Mouse (Mus musculus) limb, embryonic 10.5 days (tissue): Measurements from ENCODE around the gene Exoc3l4. TPM values are rescaled to one million over a fixed set of nuclear protein-coding genes. Genes with fewer than 3 reads are reported as not detected.

ENCODE experiments used
- DNase-seq: peaks from one replicate; pipeline ENCODE4 v3.0.0-alpha.2; 2017; ENCODE audit warnings: low spot score
- H3K27ac ChIP-seq: fragments of 300-500 bp; sonication (generic); 2 replicates; pipeline ENCODE4 v1.5.1; 2016; ENCODE audit warnings: mild to moderate bottlenecking
- H3K27me3 ChIP-seq: fragments of 300-500 bp; sonication (generic); 2 replicates; pipeline ENCODE4 v1.6.1; 2016; ENCODE audit warnings: low read depth, mild to moderate bottlenecking; ENCODE audit not compliant: poor library complexity, severe bottlenecking
- H3K36me3 ChIP-seq: fragments of 300-500 bp; sonication (generic); 2 replicates; pipeline ENCODE4 v1.6.1; 2016; ENCODE audit warnings: mild to moderate bottlenecking, moderate library complexity
- H3K4me1 ChIP-seq: fragments of 300-500 bp; sonication (generic); 2 replicates; pipeline ENCODE4 v1.6.1; 2016
- H3K4me3 ChIP-seq: fragments of 300-500 bp; sonication (generic); 2 replicates; pipeline ENCODE4 v1.5.1; 2016; ENCODE audit warnings: mild to moderate bottlenecking, moderate library complexity
- H3K9me3 ChIP-seq: fragments of 300-500 bp; sonication (generic); replicated peaks from 2 replicates; pipeline ENCODE4 v1.6.1; 2016; ENCODE audit warnings: mild to moderate bottlenecking
- WGBS: fragments of 180-500 bp; shearing (Covaris S2); methylation state at CpG from one replicate; pipeline ENCODE4 v1.1.7; 2016; 5-methylcytosine and 5-hydroxymethylcytosine counted together
- polyA plus RNA-seq: library from polyadenylated mRNA; unstranded; fragments of >200 nt; fragmentation: Nextera tagmentation; extraction: Ambion mirVana; gene quantifications from 2 replicates; pipeline ENCODE4 v1.2.1, GENCODE M21; 2016

The Exoc3l4 gene
- polyA plus RNA-seq: 5.1 and 6.5 TPM in 2 replicates

DNA sequence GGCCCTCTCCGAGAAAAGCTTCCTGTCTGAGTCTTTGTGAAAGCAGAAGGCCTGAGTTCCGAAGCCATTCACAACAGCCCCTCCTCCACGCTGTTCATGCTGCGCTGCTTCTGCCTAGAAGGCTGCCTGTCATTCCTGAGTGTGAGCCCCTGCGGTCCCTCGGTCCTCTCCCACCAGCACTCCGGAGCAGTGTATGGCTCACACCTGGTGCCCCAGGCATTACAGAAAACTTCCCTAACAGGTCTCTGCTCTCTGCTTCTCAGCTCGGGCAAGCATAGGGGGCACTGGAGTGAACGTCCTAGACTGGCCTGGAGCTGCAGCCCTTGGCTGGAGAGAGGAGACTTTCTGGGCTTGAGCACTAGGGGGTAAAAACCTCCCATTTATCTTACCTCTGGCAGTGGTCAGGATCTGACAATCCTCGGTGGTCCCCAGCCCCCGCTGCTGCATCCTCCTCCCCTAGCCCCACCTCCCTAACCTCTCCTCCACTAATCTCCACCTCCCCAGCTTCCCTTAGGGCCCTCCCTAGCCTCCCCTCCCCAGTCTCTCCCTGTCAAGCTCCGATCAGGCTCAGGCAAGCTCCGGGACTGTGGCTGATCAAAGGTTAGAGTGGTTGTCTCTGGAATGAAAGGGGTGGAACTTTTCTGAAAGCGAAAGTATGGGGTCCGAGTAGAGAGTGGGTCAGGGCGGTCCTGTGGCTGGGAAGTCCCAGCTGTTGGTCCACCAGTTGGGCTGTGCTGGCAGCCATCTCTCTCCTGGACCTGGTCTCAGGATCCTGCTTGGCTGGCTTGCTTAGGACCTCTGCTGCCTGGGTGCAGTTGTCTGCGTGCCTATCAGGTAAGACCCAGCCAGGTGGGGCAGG is at the start of gene Exoc3l4:
TSS of gene Exoc3l4 (plus strand) at position 97 of the 859 bp plus-strand sequence.
- H3K27ac ChIP-seq: peak within 1 kb of the TSS; percentile 37; the same call in 1 of the 2 replicates
- DNase-seq: peak; percentile 53

GRCm38 (mm10) chr12:111367065-111367464 is 49.8 kb upstream of the Exoc3l4 start:
- Histone ChIP-seq H3K36me3 (no peaks in the 10 kb centered on the region), H3K27ac (no peak overlapping the region), H3K4me3 (no peak overlapping the region), H3K27me3 (no peaks in the 10 kb centered on the region), H3K9me3 (no peaks in the 10 kb centered on the region), H3K4me1 (peaks cover 39% of the 10 kb centered on the region)
- no peak for DNase-seq
- WGBS: 89% methylated on average over 7 of the region's 7 CpGs

More for the DNA sequence above, at the start of gene Exoc3l4:
- H3K36me3 ChIP-seq: no peaks in the 10 kb centered on the region
- H3K4me1 ChIP-seq: peaks cover 29% of the 10 kb centered on the region
- 2% methylated on average over 17 of the region's 17 CpGs for WGBS
- peak within 1 kb of the TSS; percentile 42 for H3K4me3 ChIP-seq
- H3K27me3 ChIP-seq: peaks cover 76% of the 10 kb centered on the region
- no peaks in the 10 kb centered on the region for H3K9me3 ChIP-seq

- Histone ChIP-seq H3K27me3 (no peaks in the 10 kb centered on the region), H3K9me3 (no peaks in the 10 kb centered on the region), H3K36me3 (no peaks in the 10 kb centered on the region), H3K4me1 (peaks cover 40% of the 10 kb centered on the region), H3K4me3 (no peak overlapping the region), H3K27ac (no peak overlapping the region)
- WGBS: 62% methylated on average over 4 of the region's 4 CpGs
- DNase-seq: no peak
These were observed 46.6 kb upstream of the Exoc3l4 start for GRCm38 (mm10) chr12:111370249-111370648.

- Histone ChIP-seq H3K36me3 (no peaks in the 10 kb centered on the region), H3K27me3 (no peaks in the 10 kb centered on the region), H3K4me3 (no peak overlapping the region), H3K4me1 (peaks cover 57% of the 10 kb centered on the region), H3K27ac (no peak overlapping the region), H3K9me3 (no peaks in the 10 kb centered on the region)
- no peak for DNase-seq
- 88% methylated on average over 7 of the region's 7 CpGs for WGBS
These were observed 44.9 kb upstream of the Exoc3l4 start for GRCm38 (mm10) chr12:111371905-111372304.

- Histone ChIP-seq H3K4me1 (peaks cover 50% of the 10 kb centered on the region), H3K4me3 (no peak overlapping the region), H3K9me3 (no peaks in the 10 kb centered on the region), H3K27me3 (no peaks in the 10 kb centered on the region), H3K36me3 (no peaks in the 10 kb centered on the region), H3K27ac (no peak overlapping the region)
- WGBS: 91% methylated on average over 6 of the region's 6 CpGs
- no peak for DNase-seq
These were observed 43.4 kb upstream of the Exoc3l4 start for GRCm38 (mm10) chr12:111373411-111373810.

DNA sequence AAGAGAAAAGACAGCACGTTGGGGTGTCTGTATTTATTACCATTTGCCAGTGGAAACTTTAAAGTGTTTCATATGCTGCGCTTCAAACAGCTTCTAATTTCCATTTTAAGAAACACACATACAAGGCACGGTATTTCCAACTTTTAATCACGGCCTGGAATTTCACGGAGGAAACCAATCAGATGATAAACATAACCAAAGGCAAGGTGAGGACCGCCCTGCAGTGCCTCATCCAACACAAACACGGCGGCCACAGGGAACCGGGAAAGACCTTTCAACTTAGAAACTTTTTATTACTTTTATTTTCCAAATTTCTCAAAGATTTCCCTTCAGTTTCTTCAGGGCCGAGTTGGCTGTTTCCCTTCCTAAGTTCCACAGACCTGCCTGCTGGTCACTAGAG is 42.1 kb upstream of the Exoc3l4 start:
- WGBS: 90% methylated on average over 10 of the region's 10 CpGs
- Histone ChIP-seq H3K4me3 (no peak overlapping the region), H3K4me1 (peaks cover 41% of the 10 kb centered on the region)

DNA sequence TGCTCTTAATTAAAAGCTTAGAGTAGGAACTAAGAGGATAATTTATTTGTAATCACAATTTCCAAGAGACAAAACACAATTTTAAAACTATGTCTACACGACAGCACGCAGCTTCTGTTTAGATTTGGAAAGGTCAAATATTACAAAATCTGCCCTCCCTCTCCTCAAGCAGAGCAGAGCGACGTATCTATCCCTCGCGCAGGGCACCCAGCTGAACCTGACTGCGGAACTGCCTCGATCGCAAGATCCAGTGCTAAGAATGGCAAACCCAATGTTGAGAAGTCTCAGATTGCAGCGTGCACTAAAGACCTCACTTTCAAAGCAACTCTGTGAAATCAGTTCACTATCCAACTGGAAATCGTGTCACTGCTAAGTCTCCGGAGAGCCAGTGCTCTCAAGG is 41.3 kb upstream of the Exoc3l4 start:
- Histone ChIP-seq H3K27me3 (0 out of 2 replicates have a peak, but pooled peaks cover 5% of the 10 kb centered on the region), H3K36me3 (no peaks in the 10 kb centered on the region), H3K27ac (no peak overlapping the region), H3K9me3 (no peaks in the 10 kb centered on the region), H3K4me1 (peaks cover 34% of the 10 kb centered on the region), H3K4me3 (peak overlapping the region; percentile 97)
- no peak for DNase-seq
- 84% methylated on average over 12 of the region's 12 CpGs for WGBS

More for the DNA sequence above, 42.1 kb upstream of the Exoc3l4 start:
- Histone ChIP-seq H3K27ac (no peak overlapping the region), H3K27me3 (0 out of 2 replicates have a peak, but pooled peaks cover 5% of the 10 kb centered on the region), H3K36me3 (no peaks in the 10 kb centered on the region), H3K9me3 (no peaks in the 10 kb centered on the region)
- no peak for DNase-seq

DNA sequence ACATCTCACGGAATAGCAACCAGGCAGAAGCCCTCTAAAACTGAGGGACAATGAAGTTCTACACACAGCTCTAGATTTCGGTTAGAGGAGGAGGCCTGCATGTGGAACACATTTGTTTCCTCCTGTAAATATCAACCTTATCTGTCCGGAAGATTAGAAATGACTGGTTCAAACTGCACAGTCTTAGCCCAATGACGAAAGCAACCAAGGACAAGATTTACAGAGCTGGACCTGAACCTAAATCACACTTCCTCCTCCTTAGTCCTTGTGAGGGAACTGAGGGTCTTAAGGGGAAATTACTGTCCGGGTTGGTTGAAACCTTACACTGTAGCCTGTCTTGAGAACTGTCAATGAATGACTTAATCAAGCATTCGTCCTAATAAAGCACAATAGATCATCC is 40.8 kb upstream of the Exoc3l4 start:
- no peak for DNase-seq
- Histone ChIP-seq H3K27me3 (0 out of 2 replicates have a peak, but pooled peaks cover 5% of the 10 kb centered on the region), H3K4me3 (peak overlapping the region; percentile 97), H3K27ac (no peak overlapping the region; the same call in 1 of the 2 replicates), H3K36me3 (no peaks in the 10 kb centered on the region), H3K4me1 (peaks cover 33% of the 10 kb centered on the region), H3K9me3 (no peaks in the 10 kb centered on the region)
- 45% methylated on average over 6 of the region's 6 CpGs for WGBS

DNA sequence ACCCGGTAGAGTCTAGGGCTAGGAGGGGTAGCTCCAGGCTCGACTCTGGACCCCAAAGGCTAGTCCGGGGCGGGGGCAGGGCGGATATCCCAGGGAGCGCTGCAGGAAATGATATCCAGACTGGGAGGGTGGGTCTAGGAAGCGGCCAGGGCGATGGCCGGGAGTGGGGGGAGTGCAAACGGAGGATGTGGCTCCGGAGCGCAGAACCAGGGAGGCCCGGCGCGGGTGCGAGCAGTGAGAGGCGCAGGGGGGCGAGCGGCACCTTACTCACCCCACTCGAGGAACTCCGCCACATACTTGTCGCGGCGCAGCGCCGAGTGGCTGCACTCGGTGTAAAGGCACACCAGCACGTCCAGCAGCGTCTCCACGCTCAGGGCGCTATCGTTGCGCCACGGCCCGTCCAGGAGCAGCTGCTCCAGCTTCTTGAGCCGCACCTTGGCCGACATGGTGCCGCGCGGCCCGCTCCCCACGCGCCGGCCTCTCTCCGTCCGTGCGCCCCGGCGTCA is 39.9 kb upstream of the Exoc3l4 start:
- no peaks in the 10 kb centered on the region for H3K9me3 ChIP-seq
- peak overlapping the region; percentile 94 for H3K27ac ChIP-seq
- H3K4me1 ChIP-seq: peaks cover 33% of the 10 kb centered on the region
- 0 out of 2 replicates have a peak, but pooled peaks cover 5% of the 10 kb centered on the region for H3K27me3 ChIP-seq
- under 1% methylated on average over 49 of the region's 49 CpGs for WGBS
- no peaks in the 10 kb centered on the region for H3K36me3 ChIP-seq
- H3K4me3 ChIP-seq: peak overlapping the region; percentile 97
- peak; percentile 72 for DNase-seq

GRCm38 (mm10) chr12:111377376-111377973 is 39.3 kb upstream of the Exoc3l4 start, which contains the start of gene Cdc42bpb:
TSS of gene Cdc42bpb (minus strand) at chr12:111377718.
- no peaks in the 10 kb centered on the region for H3K36me3 ChIP-seq
- H3K27me3 ChIP-seq: 0 out of 2 replicates have a peak, but pooled peaks cover 5% of the 10 kb centered on the region
- peak within 1 kb of the TSS; percentile 94 for H3K27ac ChIP-seq
- peaks cover 33% of the 10 kb centered on the region for H3K4me1 ChIP-seq
- no peaks in the 10 kb centered on the region for H3K9me3 ChIP-seq
- DNase-seq: peak; percentile 96
- H3K4me3 ChIP-seq: peak within 1 kb of the TSS; percentile 97
- WGBS: under 1% methylated on average over 94 of the region's 94 CpGs

- peak; percentile 62 for DNase-seq
- peaks cover 33% of the 10 kb centered on the region for H3K4me1 ChIP-seq
- WGBS: under 1% methylated on average over 32 of the region's 32 CpGs
These were observed 38.8 kb upstream of the Exoc3l4 start for GRCm38 (mm10) chr12:111377986-111378490.

GRCm38 (mm10) chr12:111378812-111379211 is 38.0 kb upstream of the Exoc3l4 start:
- WGBS: 74% methylated on average over 12 of the region's 12 CpGs
- Histone ChIP-seq H3K36me3 (no peaks in the 10 kb centered on the region), H3K27ac (no peak overlapping the region), H3K9me3 (no peaks in the 10 kb centered on the region), H3K27me3 (0 out of 2 replicates have a peak, but pooled peaks cover 5% of the 10 kb centered on the region), H3K4me3 (peak overlapping the region; percentile 97), H3K4me1 (peaks cover 30% of the 10 kb centered on the region)
- DNase-seq: no peak

More at GRCm38 (mm10) chr12:111377986-111378490, 38.8 kb upstream of the Exoc3l4 start:
- Histone ChIP-seq H3K27ac (peak overlapping the region; percentile 94), H3K4me3 (peak overlapping the region; percentile 97), H3K27me3 (0 out of 2 replicates have a peak, but pooled peaks cover 5% of the 10 kb centered on the region), H3K36me3 (no peaks in the 10 kb centered on the region), H3K9me3 (no peaks in the 10 kb centered on the region)
